Mouse (Mus musculus) cerebellum, adult 9-10 months (tissue): ENCODE measurements at regions not wholly inside any gene's neighbourhood (a gene's known extent, or its start where the extent isn't known, plus 50 kb on each side); places are given as distances from the start of the nearest gene placed in this dataset.
A peak's percentile ranks its signal among the peaks of the same experiment; 100 is the strongest.

Source experiments
- DNase-seq: peaks from one replicate; pipeline ENCODE4 v3.0.0; 2022

GRCm38 (mm10) chr4:95247977-95248376 lies 196.0 kb upstream of the Jun start:
- no peak for DNase-seq

GRCm38 (mm10) chr4:95249031-95249430 lies 197.0 kb upstream of the Jun start:
- DNase-seq = no peak

- no peak for DNase-seq
Observed at GRCm38 (mm10) chr4:95250083-95250482, 198.1 kb upstream of the Jun start.

GRCm38 (mm10) chr4:95269766-95270165 lies 217.7 kb upstream of the Jun start:
- no peak for DNase-seq

- no peak for DNase-seq
Observed at GRCm38 (mm10) chr4:95270389-95270788, 218.4 kb upstream of the Jun start.

GRCm38 (mm10) chr4:95276231-95276630 lies 224.2 kb upstream of the Jun start:
- DNase-seq = no peak

- no peak for DNase-seq
Observed at GRCm38 (mm10) chr4:95277989-95278713, 226.1 kb upstream of the Jun start.

GRCm38 (mm10) chr4:95278714-95279095 lies 226.7 kb upstream of the Jun start:
- DNase-seq = no peak

GRCm38 (mm10) chr4:95279200-95279599 lies 227.2 kb upstream of the Jun start:
- no peak for DNase-seq

GRCm38 (mm10) chr4:95282083-95282482 lies 230.1 kb upstream of the Jun start:
- no peak for DNase-seq

GRCm38 (mm10) chr4:95283789-95284188 lies 231.8 kb upstream of the Jun start:
- peak; percentile 5 for DNase-seq

- no peak for DNase-seq
Observed at GRCm38 (mm10) chr4:95284192-95284591, 232.2 kb upstream of the Jun start.

- DNase-seq = no peak
Observed at GRCm38 (mm10) chr4:95284696-95285095, 232.7 kb upstream of the Jun start.

- no peak for DNase-seq
Observed at GRCm38 (mm10) chr4:95290321-95290720, 238.3 kb upstream of the Jun start.

- no peak for DNase-seq
Observed at GRCm38 (mm10) chr4:95294110-95294509, 242.1 kb upstream of the Jun start.

GRCm38 (mm10) chr4:95301907-95302306 lies 249.9 kb upstream of the Jun start:
- no peak for DNase-seq

- no peak for DNase-seq
Observed at GRCm38 (mm10) chr4:95303337-95303736, 251.3 kb upstream of the Jun start.

- no peak for DNase-seq
Observed at GRCm38 (mm10) chr4:95304006-95304405, 252.0 kb upstream of the Jun start.

GRCm38 (mm10) chr4:95307134-95307533 lies 250.2 kb upstream of the Fggy start:
- DNase-seq = no peak

GRCm38 (mm10) chr4:95308469-95308895 lies 248.8 kb upstream of the Fggy start:
- no peak for DNase-seq

GRCm38 (mm10) chr4:95310410-95310809 lies 246.9 kb upstream of the Fggy start:
- DNase-seq = no peak

GRCm38 (mm10) chr4:95317821-95318290 lies 239.5 kb upstream of the Fggy start:
- no peak for DNase-seq

GRCm38 (mm10) chr4:95318561-95318960 lies 238.7 kb upstream of the Fggy start:
- DNase-seq = no peak

GRCm38 (mm10) chr4:95319036-95319435 lies 238.3 kb upstream of the Fggy start:
- no peak for DNase-seq

GRCm38 (mm10) chr4:95325861-95326260 lies 231.4 kb upstream of the Fggy start:
- no peak for DNase-seq
